Mouse (Mus musculus) forebrain, embryonic 11.5 days (tissue): Measurements from ENCODE around the gene Ube2t. TPM values are rescaled to one million over a fixed set of nuclear protein-coding genes. Genes with fewer than 3 reads are reported as not detected.

Experiments
- ATAC-seq: fragments of 200-750 bp; cut with Nextera tagmentation; replicated peaks from 2 replicates; pipeline ENCODE4 v1.8.0; 2017; ENCODE audit warnings: moderate TSS enrichment; ENCODE audit not compliant: low FRiP score
- DNase-seq: peaks from one replicate; pipeline ENCODE4 v3.0.0-alpha.2; 2017; ENCODE audit warnings: low spot score
- H3K27ac ChIP-seq: fragments of 300-500 bp; sonication (generic); 2 replicates; pipeline ENCODE4 v1.5.1; 2014; ENCODE audit warnings: low read depth, low read length
- H3K27me3 ChIP-seq: fragments of 300-500 bp; sonication (generic); 2 replicates; pipeline ENCODE4 v1.6.1; 2014; ENCODE audit warnings: mild to moderate bottlenecking, low read length, mixed read lengths; ENCODE audit not compliant: control insufficient read depth, insufficient read depth
- H3K36me3 ChIP-seq: fragments of 300-500 bp; sonication (generic); 2 replicates; pipeline ENCODE4 v1.6.1; 2014; ENCODE audit warnings: mild to moderate bottlenecking, low read length, moderate library complexity, mixed read lengths; ENCODE audit not compliant: control insufficient read depth, insufficient read depth
- H3K4me1 ChIP-seq: fragments of 300-500 bp; sonication (generic); replicated peaks from 2 replicates; pipeline ENCODE4 v1.6.1; 2014; ENCODE audit warnings: low read length, mixed read lengths; ENCODE audit not compliant: control insufficient read depth, insufficient read depth
- H3K4me2 ChIP-seq: fragments of 300-500 bp; sonication (generic); 2 replicates; pipeline ENCODE4 v1.6.1; 2014; ENCODE audit warnings: low read depth, mild to moderate bottlenecking, low read length, moderate library complexity, mixed read lengths; ENCODE audit not compliant: severe bottlenecking
- H3K4me3 ChIP-seq: fragments of 300-500 bp; sonication (generic); 2 replicates; pipeline ENCODE4 v1.5.1; 2014; ENCODE audit warnings: low read depth, low read length
- H3K9ac ChIP-seq: fragments of 300-500 bp; sonication (generic); 2 replicates; pipeline ENCODE4 v1.6.1; 2014; ENCODE audit warnings: low read length
- H3K9me3 ChIP-seq: fragments of 300-500 bp; sonication (generic); 2 replicates; pipeline ENCODE4 v1.6.1; 2016; ENCODE audit warnings: low read length, mixed read lengths; ENCODE audit not compliant: control insufficient read depth
- WGBS: fragments of 180-500 bp; shearing (Covaris S2); extraction: QIAGEN DNeasy Blood & Tissue Kit; methylation state at CpG from one replicate; pipeline ENCODE4 v1.1.7; 2014; 5-methylcytosine and 5-hydroxymethylcytosine counted together
- polyA plus RNA-seq: library from polyadenylated mRNA; unstranded; fragments of >200 nt; fragmentation: Nextera tagmentation; extraction: Ambion mirVana; gene quantifications from 2 replicates; pipeline ENCODE4 v1.2.1, GENCODE M21; 2014

The Ube2t gene
- polyA plus RNA-seq, 1 experiment from 2014 or later = 53.4 TPM

DNA sequence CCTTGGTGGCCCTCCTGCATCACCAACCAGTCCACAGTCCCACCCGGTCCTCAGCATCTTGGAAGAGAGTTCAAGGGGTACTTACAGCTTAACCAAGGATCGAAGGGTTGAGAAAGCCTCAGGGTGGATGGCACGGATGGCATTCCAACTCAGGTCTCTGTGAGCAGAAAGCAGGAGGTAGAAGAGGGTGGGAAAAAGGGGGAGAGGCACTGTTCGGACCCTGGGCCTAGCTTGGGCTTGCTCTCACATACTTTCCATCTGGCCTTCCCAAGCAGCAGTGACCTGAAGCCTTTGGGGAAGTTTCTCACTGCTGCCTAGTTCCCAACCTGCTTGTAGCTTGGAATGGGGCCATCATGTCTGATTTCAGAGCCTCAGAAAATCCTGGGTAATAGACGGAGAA, 35.2 kb downstream of the Ube2t start:
- 80% methylated on average over 5 of the region's 5 CpGs for WGBS
- Histone ChIP-seq H3K27ac (no peak overlapping the region), H3K9ac (no peak overlapping the region), H3K9me3 (no peaks in the 10 kb centered on the region), H3K27me3 (no peaks in the 10 kb centered on the region), H3K4me3 (no peak overlapping the region), H3K4me2 (no peak overlapping the region), H3K36me3 (no peaks in the 10 kb centered on the region), H3K4me1 (no peaks in the 10 kb centered on the region)
- DNase-seq (no peak), ATAC-seq (no peak)

- Histone ChIP-seq H3K9ac (no peak overlapping the region), H3K27me3 (no peaks in the 10 kb centered on the region), H3K4me2 (no peak overlapping the region), H3K9me3 (no peaks in the 10 kb centered on the region), H3K4me1 (no peaks in the 10 kb centered on the region), H3K36me3 (no peaks in the 10 kb centered on the region), H3K27ac (no peak overlapping the region), H3K4me3 (no peak overlapping the region)
- ATAC-seq (no peak), DNase-seq (no peak)
- WGBS = 91% methylated on average over 8 of the region's 8 CpGs
These were observed 35.9 kb downstream of the Ube2t start for GRCm38 (mm10) chr1:134998231-134998630.

- Histone ChIP-seq H3K4me1 (no peaks in the 10 kb centered on the region), H3K27ac (no peak overlapping the region), H3K36me3 (no peaks in the 10 kb centered on the region), H3K4me2 (no peak overlapping the region), H3K4me3 (no peak overlapping the region), H3K27me3 (no peaks in the 10 kb centered on the region), H3K9me3 (no peaks in the 10 kb centered on the region), H3K9ac (no peak overlapping the region)
- 84% methylated on average over 9 of the region's 9 CpGs for WGBS
- ATAC-seq (no peak), DNase-seq (no peak)
These were observed 38.2 kb downstream of the Ube2t start for GRCm38 (mm10) chr1:135000527-135000926.

DNA sequence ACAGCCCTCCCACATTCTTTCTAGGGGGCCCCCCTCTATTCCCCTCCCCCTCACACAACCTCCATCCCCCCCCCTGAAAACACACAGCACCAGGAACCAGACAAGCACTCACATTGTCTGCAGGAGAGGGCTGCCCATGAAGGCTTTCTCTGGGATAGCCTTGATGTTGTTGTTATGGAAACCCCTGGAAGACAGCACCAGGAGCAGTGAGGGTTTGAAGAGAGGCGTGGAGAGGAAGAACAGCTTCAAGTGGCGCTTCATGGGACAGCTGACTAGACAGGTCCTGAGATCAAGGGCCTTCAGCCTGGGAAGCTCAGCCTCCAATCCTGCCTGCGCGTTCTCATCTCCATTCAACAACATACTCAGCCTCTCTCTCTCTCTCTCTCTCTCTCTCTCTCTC, 41.0 kb downstream of the Ube2t start:
- Histone ChIP-seq H3K4me3 (no peak overlapping the region), H3K36me3 (no peaks in the 10 kb centered on the region), H3K4me2 (no peak overlapping the region), H3K4me1 (no peaks in the 10 kb centered on the region), H3K27me3 (no peaks in the 10 kb centered on the region), H3K27ac (no peak overlapping the region), H3K9ac (no peak overlapping the region), H3K9me3 (no peaks in the 10 kb centered on the region)
- ATAC-seq = no peak
- WGBS = 69% methylated on average over 4 of the region's 4 CpGs
- DNase-seq = no peak

- H3K9ac ChIP-seq = no peak overlapping the region
- no peak overlapping the region for H3K4me3 ChIP-seq
- H3K36me3 ChIP-seq = no peaks in the 10 kb centered on the region
- H3K27ac ChIP-seq = no peak overlapping the region
- no peaks in the 10 kb centered on the region for H3K9me3 ChIP-seq
- WGBS = 62% methylated on average over 7 of the region's 7 CpGs
- no peak for ATAC-seq
- no peak for DNase-seq
- no peaks in the 10 kb centered on the region for H3K27me3 ChIP-seq
- H3K4me2 ChIP-seq = no peak overlapping the region
- H3K4me1 ChIP-seq = no peaks in the 10 kb centered on the region
These were observed 43.3 kb downstream of the Ube2t start for GRCm38 (mm10) chr1:135005696-135006095.

GRCm38 (mm10) chr1:135009833-135010232, 47.5 kb downstream of the Ube2t start:
- Histone ChIP-seq H3K27me3 (no peaks in the 10 kb centered on the region), H3K9me3 (no peaks in the 10 kb centered on the region), H3K36me3 (no peaks in the 10 kb centered on the region), H3K4me1 (no peaks in the 10 kb centered on the region), H3K4me2 (no peak overlapping the region), H3K4me3 (no peak overlapping the region), H3K27ac (no peak overlapping the region), H3K9ac (no peak overlapping the region)
- ATAC-seq (no peak), DNase-seq (no peak)
- 87% methylated on average over 3 of the region's 3 CpGs for WGBS

DNA sequence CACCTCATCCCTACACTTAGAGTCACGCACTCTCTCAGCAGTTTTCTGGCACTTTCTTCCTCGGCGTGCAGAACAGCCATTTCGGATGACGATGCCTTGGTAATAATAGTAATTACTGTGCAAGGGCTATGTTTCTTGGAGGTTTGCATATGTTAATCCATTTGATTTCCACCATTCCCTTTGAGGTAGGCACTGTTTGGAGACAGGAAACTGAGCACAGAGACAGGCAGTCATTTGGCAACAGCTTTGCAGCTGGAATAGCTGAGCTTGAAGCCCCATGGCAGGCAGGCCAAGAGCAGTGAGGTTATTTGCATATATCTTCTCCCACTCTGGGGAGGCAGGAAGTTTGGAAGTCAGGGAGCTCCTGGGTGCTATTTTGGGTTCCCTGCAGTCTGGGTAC, 49.5 kb downstream of the Ube2t start:
- DNase-seq = no peak
- Histone ChIP-seq H3K27me3 (no peaks in the 10 kb centered on the region), H3K4me1 (no peaks in the 10 kb centered on the region), H3K9me3 (no peaks in the 10 kb centered on the region), H3K4me3 (no peak overlapping the region), H3K27ac (no peak overlapping the region), H3K36me3 (no peaks in the 10 kb centered on the region), H3K9ac (no peak overlapping the region), H3K4me2 (no peak overlapping the region)
- 95% methylated on average over 5 of the region's 5 CpGs for WGBS
- ATAC-seq = no peak

DNA sequence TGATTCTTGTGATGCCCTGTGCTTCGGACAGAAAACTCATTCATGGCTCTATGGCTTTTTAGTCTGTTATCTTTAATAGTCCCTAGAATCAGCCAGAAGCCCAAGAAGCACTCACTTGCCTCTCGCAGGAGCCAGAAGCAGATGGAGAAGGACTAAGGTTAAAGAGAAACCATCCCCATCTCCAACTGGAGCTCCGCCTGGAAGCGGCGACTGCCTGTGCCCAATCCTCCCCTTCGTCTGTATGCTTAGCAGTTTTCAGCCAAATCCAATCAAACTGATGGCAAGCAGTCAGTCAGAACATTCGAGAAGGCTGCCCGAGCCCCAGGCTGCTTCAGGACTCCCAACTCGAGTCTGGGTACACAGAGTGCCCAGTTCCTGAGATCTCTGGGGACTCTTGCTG, 50.1 kb downstream of the Ube2t start:
- Histone ChIP-seq H3K36me3 (no peaks in the 10 kb centered on the region), H3K4me2 (no peak overlapping the region), H3K9me3 (no peaks in the 10 kb centered on the region), H3K4me1 (no peaks in the 10 kb centered on the region), H3K9ac (no peak overlapping the region), H3K4me3 (no peak overlapping the region), H3K27me3 (no peaks in the 10 kb centered on the region), H3K27ac (no peak overlapping the region)
- DNase-seq (no peak), ATAC-seq (no peak)
- 88% methylated on average over 9 of the region's 9 CpGs for WGBS

- Histone ChIP-seq H3K27me3 (no peaks in the 10 kb centered on the region), H3K9me3 (no peaks in the 10 kb centered on the region), H3K4me1 (peaks cover 8% of the 10 kb centered on the region; the same call in 1 of the 2 replicates), H3K27ac (no peak overlapping the region), H3K4me3 (no peak overlapping the region), H3K9ac (no peak overlapping the region), H3K4me2 (no peak overlapping the region), H3K36me3 (no peaks in the 10 kb centered on the region)
- DNase-seq = no peak
- ATAC-seq = no peak
- 68% methylated on average over 10 of the region's 10 CpGs for WGBS
These were observed 52.6 kb downstream of the Ube2t start for GRCm38 (mm10) chr1:135014921-135015445.
